Mouse (Mus musculus) gonadal fat pad, adult 2 months (tissue): ENCODE results near the gene Gm13103. TPM values are rescaled to one million over a fixed set of nuclear protein-coding genes. Genes with fewer than 3 reads are reported as not detected.
"Not testable (repeated sequence)": the region's sequence is repeated elsewhere in the genome, so short reads cannot be mapped to it uniquely, and the experiment has no call there.

Source experiments
- DNase-seq: peaks from one replicate; pipeline ENCODE4 v3.0.0-alpha.2; 2012; ENCODE audit warnings: low read depth
- polyA plus RNA-seq: library from polyadenylated mRNA; depleted of rRNA; stranded (reverse); fragments of >200 nt; gene quantifications from 2 replicates; pipeline ENCODE4 v1.2.3, GENCODE M21; 2012; rRNA removed

Gm13103 gene
- not detected in 2 replicates for polyA plus RNA-seq

GRCm38 (mm10) chr4:143846197-143846596 is at the start of gene Gm13103:
Gm13103 (plus strand) TSS chr4:143846497.
- DNase-seq = not testable (repeated sequence)

- DNase-seq = no peak
These were observed 30.3 kb upstream of the Gm13103 start, which contains the start of gene Gm13084 for GRCm38 (mm10) chr4:143815993-143816392. Gm13084 (minus strand) TSS chr4:143816093.

- not testable (repeated sequence) for DNase-seq
These were observed 36.1 kb downstream of the Gm13103 start for GRCm38 (mm10) chr4:143882371-143882770.

GRCm38 (mm10) chr4:143894406-143894805 is 48.1 kb downstream of the Gm13103 start:
- not testable (repeated sequence) for DNase-seq

GRCm38 (mm10) chr4:143900280-143900679 is 54.0 kb downstream of the Gm13103 start, which contains the start of gene Pramef6:
Pramef6 (minus strand) TSS chr4:143900380.
- DNase-seq = not testable (repeated sequence)

Other genes starting within 250 kb of the Gm13103 start
- not detected in 2 replicates for gene Gm13083, start 231.5 kb upstream of the Gm13103 start, polyA plus RNA-seq
- gene Gm13088, start 189.3 kb upstream of the Gm13103 start, polyA plus RNA-seq = not detected in 2 replicates
- not detected in 2 replicates for gene Gm13089, start 143.8 kb upstream of the Gm13103 start, polyA plus RNA-seq
- not detected in 2 replicates for gene Gm13078, start 127.0 kb upstream of the Gm13103 start, polyA plus RNA-seq
- not detected in 2 replicates for gene Gm13023, start 57.1 kb upstream of the Gm13103 start, polyA plus RNA-seq
- gene Gm13084, start 30.4 kb upstream of the Gm13103 start, polyA plus RNA-seq = not detected in 2 replicates
- not detected in 2 replicates for gene Pramef6, start 53.9 kb downstream of the Gm13103 start, polyA plus RNA-seq
- gene Pramef25, start 104.5 kb downstream of the Gm13103 start, polyA plus RNA-seq = not detected in 2 replicates
- not detected in 2 replicates for gene Gm13101, start 120.5 kb downstream of the Gm13103 start, polyA plus RNA-seq
- gene Pramef17, start 147.9 kb downstream of the Gm13103 start, polyA plus RNA-seq = not detected in 2 replicates
- not detected in 2 replicates for gene Pramel4, start 212.6 kb downstream of the Gm13103 start, polyA plus RNA-seq